Comparison of ENCODE assay signal across 17 mouse cellular contexts in the genomic region with DNA sequence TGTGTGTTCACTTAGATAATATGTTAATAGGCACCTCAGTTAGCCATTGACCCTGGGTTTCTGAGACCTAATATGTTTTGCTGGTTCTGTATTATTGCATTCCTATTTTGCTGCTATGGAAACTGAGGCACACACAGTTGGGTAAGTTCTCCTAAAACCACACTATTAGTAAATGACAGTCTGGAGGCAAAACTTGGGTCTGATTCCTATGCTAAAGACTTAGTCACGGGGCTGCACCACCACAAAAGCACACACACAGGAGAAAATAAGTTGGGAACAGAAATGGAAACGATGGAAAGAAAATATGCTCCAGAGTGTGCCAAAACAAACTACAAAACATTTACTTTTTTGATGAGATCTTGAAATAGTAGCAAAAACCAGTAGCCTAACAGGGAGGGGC.
"Had no signal": no experiment of that assay in that cellular context is flagged by ENCODE, and none has a peak within 500 bp of the region (broad histone marks: within the 10 kb centered on the region; RNA-seq: fewer than 3 reads in every experiment).

No protein-coding gene starts in this region.

- H3K4me3 ChIP-seq: megakaryocyte, embryonic 14.5 days; midbrain, embryonic 13.5 days; midbrain, embryonic 15.5 days; neural tube, embryonic 12.5 days had no signal

- ATAC-seq: midbrain, embryonic 13.5 days; midbrain, embryonic 15.5 days had no signal

- DNase-seq: lung, adult 18-20 months; lung, embryonic 14.5 days; lung, postnatal 10 days; lung, postnatal 36 days; right cerebral cortex, adult 18-20 months; right cerebral cortex, postnatal 25 days; right cerebral cortex, postnatal 4 days; spleen, adult 18-20 months; thymus, adult 18-20 months; thymus, postnatal 14 days; thymus, postnatal 36 days had no signal

- H3K9ac ChIP-seq: lung, embryonic 14.5 days; midbrain, embryonic 13.5 days; midbrain, embryonic 15.5 days; neural tube, embryonic 12.5 days had no signal

- H3K36me3 ChIP-seq: midbrain, embryonic 13.5 days; midbrain, embryonic 15.5 days; neural tube, embryonic 12.5 days had no signal

- H3K4me2 ChIP-seq: lung, embryonic 14.5 days; midbrain, embryonic 11.5 days; midbrain, embryonic 13.5 days; midbrain, embryonic 15.5 days; neural tube, embryonic 12.5 days had no signal

- H3K4me1 ChIP-seq: megakaryocyte, embryonic 14.5 days; midbrain, embryonic 13.5 days; midbrain, embryonic 15.5 days; neural tube, embryonic 12.5 days had no signal

- H3K27me3 ChIP-seq: midbrain, embryonic 13.5 days; midbrain, embryonic 15.5 days; neural tube, embryonic 12.5 days had no signal

- H3K9me3 ChIP-seq: megakaryocyte, embryonic 14.5 days; midbrain, embryonic 13.5 days; midbrain, embryonic 15.5 days; neural tube, embryonic 12.5 days had no signal

- H3K27ac ChIP-seq: macrophage; midbrain, embryonic 13.5 days; midbrain, embryonic 15.5 days; neural tube, embryonic 12.5 days had no signal
